Mouse (Mus musculus): Measurements from ENCODE around the gene Olfr298. TPM values are rescaled to one million over a fixed set of nuclear protein-coding genes. Genes with fewer than 3 reads are reported as not detected.

Olfr298 gene
- not detected in 2 replicates for polyA plus RNA-seq (2015; fragmentation: Nextera tagmentation; extraction: Ambion mirVana)

DNA sequence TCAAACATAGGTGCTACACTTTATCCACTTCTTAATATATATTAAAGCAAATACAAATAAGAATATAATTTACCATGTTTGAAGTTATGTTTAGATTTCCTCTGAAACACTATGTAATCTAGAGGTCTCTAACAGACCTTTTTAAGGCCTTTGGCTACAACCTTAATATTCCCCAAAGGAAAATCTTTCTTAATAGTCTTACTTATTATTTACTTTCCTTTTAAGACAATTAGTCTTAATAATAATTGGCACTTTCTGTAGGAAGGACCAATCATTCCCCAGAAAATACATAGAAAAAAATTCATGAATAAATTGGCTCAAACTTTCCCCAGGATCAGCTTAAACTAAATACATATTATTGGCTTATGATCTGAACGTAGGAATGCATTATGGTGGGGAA, at the start of gene Olfr298:
Gene Olfr298, minus strand, starts transcription at position 101 of the 400 bp plus-strand sequence.

DNA sequence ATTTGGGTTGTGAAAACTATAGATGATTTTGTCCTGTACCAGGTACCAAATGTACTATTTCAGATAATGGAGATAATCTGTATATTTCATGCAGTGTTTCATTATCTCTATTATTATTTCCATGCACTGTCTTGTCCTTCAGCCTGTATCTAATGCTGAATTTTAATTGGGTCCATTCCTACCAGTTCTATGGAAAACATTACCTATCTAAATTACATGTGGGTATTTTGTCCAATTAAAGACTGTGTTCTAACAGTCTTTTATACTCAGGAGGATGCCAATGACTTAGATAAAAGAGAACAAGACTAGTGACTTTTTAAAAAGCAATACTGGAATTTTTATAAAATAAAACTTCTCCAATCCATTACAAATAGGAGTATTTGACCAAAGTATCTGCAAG, 27.4 kb upstream of the Olfr298 start, which contains the start of gene Olfr297:
Gene Olfr297, plus strand, starts transcription at position 301 of the 400 bp plus-strand sequence.

GRCm38 (mm10) chr7:86459621-86460020, 32.7 kb downstream of the Olfr298 start, which contains the start of gene Olfr299:
TSS of gene Olfr299 (plus strand) at chr7:86459921.

Other genes starting within 250 kb of the Olfr298 start
- gene Vmn2r76, start 246.2 kb downstream of the Olfr298 start, polyA plus RNA-seq (2015; fragmentation: Nextera tagmentation; extraction: Ambion mirVana): not detected in 2 replicates
- not detected in 2 replicates for gene Olfr310, start 215.3 kb downstream of the Olfr298 start, polyA plus RNA-seq (2015; fragmentation: Nextera tagmentation; extraction: Ambion mirVana)
- gene Olfr309, start 178.8 kb downstream of the Olfr298 start, polyA plus RNA-seq (2015; fragmentation: Nextera tagmentation; extraction: Ambion mirVana): not detected in 2 replicates
- not detected in 2 replicates for gene Olfr308, start 166.9 kb downstream of the Olfr298 start, polyA plus RNA-seq (2015; fragmentation: Nextera tagmentation; extraction: Ambion mirVana)
- gene Olfr307, start 154.9 kb downstream of the Olfr298 start, polyA plus RNA-seq (2015; fragmentation: Nextera tagmentation; extraction: Ambion mirVana): not detected in 2 replicates
- not detected in 2 replicates for gene Olfr305, start 125.6 kb downstream of the Olfr298 start, polyA plus RNA-seq (2015; fragmentation: Nextera tagmentation; extraction: Ambion mirVana)
- gene Olfr304, start 105.8 kb downstream of the Olfr298 start, polyA plus RNA-seq (2015; fragmentation: Nextera tagmentation; extraction: Ambion mirVana): not detected in 2 replicates
- not detected in 2 replicates for gene Olfr303, start 94.7 kb downstream of the Olfr298 start, polyA plus RNA-seq (2015; fragmentation: Nextera tagmentation; extraction: Ambion mirVana)
- not detected in 2 replicates for gene Olfr301, start 88.6 kb downstream of the Olfr298 start, polyA plus RNA-seq (2015; fragmentation: Nextera tagmentation; extraction: Ambion mirVana)
- not detected in 2 replicates for gene Olfr299, start 32.6 kb downstream of the Olfr298 start, polyA plus RNA-seq (2015; fragmentation: Nextera tagmentation; extraction: Ambion mirVana)
- not detected in 2 replicates for gene Olfr297, start 27.5 kb upstream of the Olfr298 start, polyA plus RNA-seq (2015; fragmentation: Nextera tagmentation; extraction: Ambion mirVana)
- gene Olfr295, start 91.4 kb upstream of the Olfr298 start, polyA plus RNA-seq (2015; fragmentation: Nextera tagmentation; extraction: Ambion mirVana): not detected in 2 replicates
- not detected in 2 replicates for gene Olfr294, start 124.2 kb upstream of the Olfr298 start, polyA plus RNA-seq (2015; fragmentation: Nextera tagmentation; extraction: Ambion mirVana)
- not detected in 2 replicates for gene Olfr293, start 156.6 kb upstream of the Olfr298 start, polyA plus RNA-seq (2015; fragmentation: Nextera tagmentation; extraction: Ambion mirVana)
- not detected in 2 replicates for gene Olfr292, start 195.8 kb upstream of the Olfr298 start, polyA plus RNA-seq (2015; fragmentation: Nextera tagmentation; extraction: Ambion mirVana)

All from neural tube, postnatal 0 days (tissue).